Mouse (Mus musculus): ENCODE data around the gene Ptpn3.

The Ptpn3 gene

DNA sequence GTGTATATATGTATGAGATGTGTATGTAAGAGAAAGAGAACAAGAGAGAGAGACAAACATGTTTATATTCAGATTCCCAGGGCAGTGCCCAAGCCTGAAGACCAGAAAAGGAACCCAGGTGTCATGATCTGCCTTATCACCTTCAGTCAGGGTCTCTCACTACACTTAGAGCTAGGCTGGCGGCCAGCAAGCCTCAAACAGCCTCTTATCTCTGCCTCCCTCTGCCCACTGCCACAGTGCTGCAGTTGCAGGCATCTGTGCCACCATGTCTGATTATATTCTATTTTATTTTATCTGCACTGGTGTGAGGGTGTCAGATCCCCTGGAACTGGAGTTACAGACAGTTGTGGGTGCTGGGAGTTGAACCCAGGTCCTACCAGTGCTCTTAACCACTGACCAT, 133.4 kb downstream of the Ptpn3 start:
- in situ Hi-C loops (cut with MboI): no loop called here

- in situ Hi-C loops (cut with MboI): no loop called here
Measured at GRCm38 (mm10) chr4:57166922-57167870, 134.4 kb downstream of the Ptpn3 start.

GRCm38 (mm10) chr4:57165654-57166053, 136.0 kb downstream of the Ptpn3 start:
- in situ Hi-C loops (cut with MboI): no loop called here

- in situ Hi-C loops (cut with MboI): no loop called here
Measured at GRCm38 (mm10) chr4:57164578-57165210, 136.9 kb downstream of the Ptpn3 start.

GRCm38 (mm10) chr4:57162789-57163722, 138.6 kb downstream of the Ptpn3 start:
- in situ Hi-C loops (cut with MboI): no loop called here

DNA sequence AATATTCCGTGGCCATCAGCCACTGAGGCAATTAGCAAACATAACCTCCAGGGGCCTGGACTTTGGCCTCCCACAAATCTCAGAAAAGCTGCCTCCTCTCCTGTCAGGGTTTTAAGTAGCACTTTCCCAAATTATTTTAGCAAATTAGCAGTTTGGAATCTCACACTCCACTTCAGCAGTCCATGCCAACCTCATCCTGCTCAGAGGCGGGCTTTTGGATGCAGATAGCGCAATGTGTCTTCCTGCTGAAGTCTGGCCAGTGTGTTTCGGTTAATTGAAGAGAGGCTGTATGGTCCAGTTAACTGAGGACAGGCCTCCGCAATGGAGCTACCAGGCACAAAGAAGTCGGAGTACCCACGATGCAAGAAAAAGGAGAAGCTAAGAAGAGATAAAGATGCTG, 141.1 kb downstream of the Ptpn3 start:
- in situ Hi-C loops (cut with MboI): no loop called here

GRCm38 (mm10) chr4:57156549-57157169, 145.0 kb downstream of the Ptpn3 start:
- in situ Hi-C loops (cut with MboI): no loop called here

DNA sequence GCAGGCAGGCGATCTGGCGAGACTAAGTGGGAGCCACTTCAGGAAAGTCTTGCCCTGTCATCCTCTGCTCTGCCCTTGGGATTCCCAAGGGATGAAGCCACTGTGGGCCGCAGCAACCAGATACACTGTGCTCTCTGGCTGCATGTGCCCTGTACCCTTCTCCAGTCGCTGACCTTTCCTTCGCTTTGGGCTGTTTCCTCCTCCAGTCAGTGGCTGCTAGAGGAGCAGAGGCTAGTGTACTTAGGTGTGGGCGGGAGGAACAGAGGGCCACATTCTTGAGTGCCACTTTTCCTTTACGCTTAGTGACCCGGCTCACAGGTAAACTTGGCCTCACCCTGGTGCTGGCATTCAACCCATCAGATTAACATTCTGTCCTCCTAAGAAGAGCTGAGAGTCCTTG, 147.8 kb downstream of the Ptpn3 start:
- in situ Hi-C loops (cut with MboI): no loop called here

DNA sequence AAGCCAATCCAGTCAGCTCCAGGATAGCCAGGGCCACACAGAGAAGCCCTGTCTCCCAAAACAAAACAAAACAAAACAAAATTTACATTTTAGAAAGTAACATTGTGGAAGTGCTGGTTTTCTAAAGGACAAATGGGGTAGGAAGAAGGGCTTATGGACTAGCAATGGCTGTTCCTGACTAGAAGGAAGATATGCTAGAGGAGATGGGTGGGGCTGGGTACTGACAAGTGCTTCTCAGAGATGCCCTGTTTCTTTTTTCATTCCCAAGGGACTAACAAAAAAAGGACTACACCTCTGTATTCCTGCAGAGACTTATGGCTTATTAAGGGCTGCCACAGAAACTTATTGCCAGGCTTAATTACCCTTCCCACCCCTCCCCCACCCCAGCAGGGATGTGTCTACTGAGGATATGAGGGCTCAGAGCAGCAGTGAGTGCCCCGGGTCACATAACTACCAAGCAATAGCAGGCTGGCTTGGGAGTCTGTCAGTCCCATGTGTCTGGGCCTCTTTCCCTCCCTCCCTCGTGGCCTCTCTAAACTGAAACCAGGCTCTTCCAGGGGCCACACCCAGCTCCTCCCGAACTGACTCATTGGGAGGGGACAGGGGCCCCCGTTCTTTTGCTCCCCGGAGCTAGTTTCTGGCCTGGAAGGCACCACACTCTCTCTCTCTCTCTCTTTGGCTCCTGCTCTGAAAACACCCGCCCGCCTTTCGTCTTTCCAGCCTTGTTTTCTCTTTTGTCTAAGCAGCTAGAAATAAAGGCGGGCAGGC, 148.4 kb downstream of the Ptpn3 start:
- in situ Hi-C loops (cut with MboI): no loop called here

DNA sequence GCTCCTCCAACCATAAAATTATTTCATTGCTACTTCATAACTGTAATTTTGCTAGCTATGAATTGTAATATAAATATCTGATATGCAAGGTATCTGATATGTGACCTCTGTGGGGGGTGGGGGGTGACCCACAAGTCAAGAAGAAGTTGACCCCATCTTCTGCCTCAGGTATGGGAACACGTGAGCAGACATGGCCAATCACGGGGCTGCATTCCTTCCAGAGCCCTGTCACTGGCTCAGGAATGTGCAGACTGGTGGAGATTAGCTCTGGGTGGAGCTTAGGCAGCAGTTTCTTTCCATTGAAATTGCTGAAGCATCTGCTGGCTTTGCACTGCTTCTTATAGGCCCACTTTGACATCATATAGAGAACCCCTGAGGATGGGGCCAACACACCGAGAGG, 153.5 kb downstream of the Ptpn3 start:
- in situ Hi-C loops (cut with MboI): no loop called here

GRCm38 (mm10) chr4:57143026-57143937, 158.4 kb downstream of the Ptpn3 start, which contains the start of gene Epb41l4b:
TSS of gene Epb41l4b (minus strand) at chr4:57143437.
- in situ Hi-C loops (cut with MboI): no loop called here

DNA sequence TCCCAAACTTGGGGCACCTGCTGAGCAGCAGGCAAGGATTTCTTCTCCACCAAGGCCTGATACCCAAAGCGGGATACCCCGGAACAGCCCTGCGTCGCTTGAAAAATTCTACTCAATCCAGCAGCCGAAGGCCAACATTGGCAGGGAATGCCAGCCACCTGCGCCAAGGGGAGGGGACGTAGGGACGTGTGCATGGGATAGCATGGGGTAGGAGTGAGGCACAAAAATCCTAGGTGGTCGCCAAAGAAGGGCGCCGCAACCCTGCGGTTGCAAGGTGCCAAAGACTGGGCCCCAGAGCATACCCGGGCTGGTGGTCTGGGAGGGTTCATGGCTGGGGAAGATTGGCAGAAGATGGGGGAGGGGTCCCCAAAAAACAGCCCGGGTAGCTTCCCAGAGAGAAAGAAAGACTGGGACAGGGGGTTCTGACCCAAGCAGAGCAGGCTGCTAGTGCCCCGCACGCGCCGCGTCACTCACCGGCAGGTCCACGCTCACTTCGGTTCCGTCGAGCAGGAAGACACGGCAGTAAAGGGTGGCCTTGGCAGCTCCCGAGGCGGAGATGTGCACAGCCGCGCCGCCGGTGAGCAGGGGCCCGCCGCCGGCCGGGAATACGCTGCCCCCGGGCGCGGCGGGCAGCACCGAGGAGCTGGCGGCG, 159.1 kb downstream of the Ptpn3 start:
- in situ Hi-C loops (cut with MboI): no loop called here

DNA sequence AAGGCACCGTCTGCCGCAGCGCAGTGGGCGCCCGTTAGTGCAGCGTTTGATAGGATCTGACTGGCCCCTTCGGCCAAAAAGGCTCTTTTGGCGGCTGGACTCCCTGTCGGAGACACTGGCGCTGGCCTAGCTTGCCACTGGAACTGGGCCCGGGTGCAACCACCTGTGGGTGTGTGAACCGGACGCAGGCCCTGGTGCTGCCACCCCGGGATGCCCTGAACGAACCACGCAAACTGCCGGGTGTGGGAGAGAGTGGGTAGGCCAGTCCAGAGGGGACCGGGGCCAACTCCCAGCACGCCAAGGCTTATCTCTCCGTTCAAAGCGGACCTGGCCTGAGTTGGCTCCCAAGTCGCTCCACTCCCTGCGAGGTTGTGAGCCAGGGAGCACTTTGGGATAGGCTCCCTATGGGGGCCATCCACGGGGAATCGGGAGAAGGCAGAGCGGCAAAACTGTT, 159.7 kb downstream of the Ptpn3 start:
- in situ Hi-C loops (cut with MboI): no loop called here

- in situ Hi-C loops (cut with MboI): no loop called here
Measured at GRCm38 (mm10) chr4:57140992-57141717, 160.5 kb downstream of the Ptpn3 start.

Measured in mature B cell (primary cell).